Mouse (Mus musculus): ENCODE data around the gene Minar1.

Minar1 gene

GRCm38 (mm10) chr9:89623006-89623760, at the start of gene Minar1:
Gene Minar1 (minus strand): TSS chr9:89623125.
- DNase-seq: peak; percentile 45

- no peak for DNase-seq
Measured at GRCm38 (mm10) chr9:89669878-89670277, 47.0 kb upstream of the Minar1 start.

- DNase-seq: no peak
Measured at GRCm38 (mm10) chr9:89667306-89667942, 44.5 kb upstream of the Minar1 start.

- DNase-seq: no peak
Measured at GRCm38 (mm10) chr9:89650913-89651312, 28.0 kb upstream of the Minar1 start.

DNA sequence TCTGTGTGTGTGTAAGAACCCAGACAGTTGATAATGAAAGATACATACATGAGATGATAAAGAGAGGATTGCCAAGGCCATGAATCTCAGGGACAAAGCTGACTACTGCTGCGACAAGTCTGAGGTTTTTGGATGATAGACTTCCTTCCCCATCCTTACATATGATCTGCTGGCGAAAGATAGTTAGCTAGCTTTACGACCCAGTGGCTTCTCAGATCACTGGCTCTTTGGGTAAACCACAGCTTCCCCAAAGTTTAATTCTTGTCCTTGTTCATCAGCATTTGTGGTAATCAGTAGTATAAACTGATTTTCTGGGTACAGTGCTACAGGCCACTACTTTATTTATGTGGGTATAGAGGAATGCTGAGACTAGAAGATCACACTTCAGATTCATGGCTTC, 14.5 kb upstream of the Minar1 start:
- DNase-seq: no peak

DNA sequence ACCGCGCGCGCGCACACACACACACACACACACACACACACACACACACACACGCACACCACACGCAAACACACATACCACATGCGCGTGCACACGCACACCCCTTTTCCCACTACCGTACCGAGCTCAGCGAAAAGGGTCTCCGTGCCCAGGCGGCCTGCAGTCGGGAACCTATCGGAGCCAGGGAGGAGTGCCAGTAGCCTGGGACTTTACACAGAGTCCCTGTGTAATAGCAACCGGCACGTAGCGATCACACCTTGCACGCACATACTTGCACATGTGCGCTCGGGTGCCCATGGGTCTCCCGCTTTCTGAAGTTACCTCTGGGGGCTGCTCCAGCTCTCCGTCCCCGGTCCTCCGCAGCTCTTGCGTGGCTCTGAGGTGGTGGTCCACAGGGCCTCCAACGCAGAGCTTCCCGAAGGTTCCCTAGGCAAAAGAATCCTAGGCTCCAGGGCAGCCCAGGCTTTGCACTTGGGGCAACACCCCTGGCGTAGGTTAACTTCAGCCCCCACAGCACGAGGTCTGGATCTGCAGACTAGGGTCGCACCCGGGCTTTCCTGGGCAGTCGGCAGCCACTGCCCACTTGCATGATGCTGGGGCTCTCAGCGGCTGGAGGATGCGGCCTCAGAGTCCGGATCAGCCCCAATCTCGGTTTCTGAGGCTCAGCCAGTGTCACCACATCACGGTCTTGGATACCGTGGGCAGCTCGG, 474 bp downstream of the Minar1 start:
- DNase-seq: no peak

DNA sequence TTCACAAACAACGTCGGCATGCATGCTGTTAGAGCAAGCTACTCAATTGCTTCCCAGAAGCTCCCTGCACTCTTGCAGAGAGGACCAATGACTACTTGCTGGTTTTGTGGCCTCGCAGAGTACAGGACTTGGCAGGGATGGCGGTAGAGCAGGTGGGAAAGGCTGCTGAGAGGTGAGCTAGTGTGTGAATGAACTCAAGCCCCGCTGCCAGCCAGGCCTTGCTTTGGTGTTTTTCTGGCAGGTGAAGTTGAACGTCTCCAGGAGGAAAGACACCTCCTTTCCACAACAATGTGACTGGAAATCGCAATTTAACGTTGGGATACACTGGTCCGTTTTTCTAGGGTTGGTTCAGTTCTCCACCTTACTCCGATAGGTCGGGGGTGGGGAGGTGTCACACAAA, 1.2 kb downstream of the Minar1 start:
- DNase-seq: peak; percentile 80

DNA sequence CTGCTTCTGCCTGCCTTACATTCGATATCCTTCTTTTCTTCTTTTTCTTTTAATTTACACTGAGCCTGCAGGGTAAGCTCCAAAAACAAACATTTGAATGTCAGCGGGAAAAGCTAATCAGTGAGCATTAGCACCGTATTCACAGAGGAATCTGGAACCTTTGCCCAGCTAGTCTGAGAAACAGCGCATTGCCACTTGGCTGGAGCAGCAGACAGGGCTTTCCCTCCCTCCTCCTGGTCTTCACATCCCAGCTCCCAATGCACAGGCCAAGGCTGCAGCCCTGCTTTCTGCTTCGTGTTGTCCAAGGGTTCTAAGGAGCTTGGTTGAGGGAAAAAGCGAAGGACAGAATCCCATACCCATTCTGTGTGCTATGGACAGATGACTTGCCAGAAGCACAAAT, 2.6 kb downstream of the Minar1 start:
- DNase-seq: no peak

DNA sequence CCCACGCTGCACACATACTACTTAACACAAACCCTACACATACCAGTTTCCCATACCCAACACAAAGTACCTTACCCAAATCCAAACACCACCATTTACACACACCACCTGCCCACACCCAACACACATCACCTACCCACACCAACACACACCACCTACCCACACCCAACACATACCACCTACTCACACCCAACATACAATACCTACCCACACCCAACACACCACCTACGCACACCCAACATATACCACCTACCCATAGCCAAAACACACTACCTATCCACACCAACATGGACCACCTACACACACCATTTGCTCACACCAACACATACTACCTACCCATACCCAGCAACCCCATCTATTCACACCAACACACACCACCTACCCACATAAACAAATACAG, 6.0 kb downstream of the Minar1 start:
- DNase-seq: no peak

DNA sequence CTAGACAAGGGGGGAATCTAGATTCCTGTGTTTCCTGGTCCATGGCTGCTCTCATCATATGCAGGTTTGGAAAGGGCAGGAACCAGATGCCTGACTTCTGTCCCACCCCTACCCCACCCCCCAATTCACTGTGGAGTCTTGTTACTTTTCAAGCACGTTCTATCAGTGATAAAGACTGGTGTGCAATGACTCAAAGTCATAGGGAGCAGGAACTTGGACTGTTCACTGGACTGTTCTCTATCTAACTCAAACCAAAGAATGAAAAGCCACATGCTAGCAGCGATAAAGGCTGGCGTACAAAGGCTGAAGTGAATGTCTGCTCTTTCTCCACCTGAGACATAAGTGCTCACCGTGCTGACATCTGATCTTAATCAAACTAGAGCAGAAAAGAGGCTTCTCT, 12.3 kb downstream of the Minar1 start:
- no peak for DNase-seq

- no peak for DNase-seq
Measured at GRCm38 (mm10) chr9:89607321-89607720, 15.6 kb downstream of the Minar1 start.

DNA sequence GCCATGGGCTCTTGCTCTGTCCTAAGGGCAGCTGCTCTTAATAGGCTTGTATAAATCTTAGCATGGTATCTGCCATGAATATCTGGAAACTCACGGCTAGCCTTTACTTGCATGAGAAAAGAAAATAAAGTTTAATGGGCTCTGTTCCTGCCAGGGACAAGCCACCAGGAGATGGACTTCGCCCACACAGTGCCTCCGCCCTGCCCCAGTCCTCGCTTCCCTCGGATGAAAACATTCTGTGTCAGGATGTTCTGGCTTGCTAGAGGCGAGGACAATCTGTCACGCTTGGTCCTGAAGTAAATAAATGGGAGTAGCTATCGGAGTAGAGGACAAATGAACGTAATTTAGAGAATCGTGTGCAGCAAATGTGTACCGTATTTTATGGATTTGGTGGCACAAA, 16.7 kb downstream of the Minar1 start:
- DNase-seq: peak; percentile 61

- peak; percentile 72 for DNase-seq
Measured at GRCm38 (mm10) chr9:89601891-89602290, 21.0 kb downstream of the Minar1 start.

DNA sequence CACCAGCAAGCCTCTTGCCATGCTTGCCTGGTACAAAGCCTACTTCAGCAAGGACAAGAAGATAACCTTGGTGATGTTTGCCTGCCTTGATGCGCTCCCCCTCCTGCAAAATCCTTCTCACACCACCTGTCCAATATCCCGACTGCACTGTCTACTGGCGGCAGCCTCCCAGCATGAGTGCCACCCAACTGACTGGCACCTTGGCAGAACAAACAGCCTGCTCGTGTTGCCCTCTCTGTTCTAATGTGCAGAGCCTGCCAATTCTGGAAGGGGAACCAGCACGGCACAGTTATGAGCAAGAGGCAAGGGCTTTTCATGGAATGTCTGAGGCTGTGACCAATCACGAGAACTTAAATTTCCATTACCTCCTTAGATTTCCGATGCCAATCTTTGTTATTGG, 22.2 kb downstream of the Minar1 start:
- DNase-seq: peak; percentile 84

GRCm38 (mm10) chr9:89597071-89597470, 25.9 kb downstream of the Minar1 start:
- no peak for DNase-seq

- no peak for DNase-seq
Measured at GRCm38 (mm10) chr9:89596392-89596791, 26.5 kb downstream of the Minar1 start.

DNA sequence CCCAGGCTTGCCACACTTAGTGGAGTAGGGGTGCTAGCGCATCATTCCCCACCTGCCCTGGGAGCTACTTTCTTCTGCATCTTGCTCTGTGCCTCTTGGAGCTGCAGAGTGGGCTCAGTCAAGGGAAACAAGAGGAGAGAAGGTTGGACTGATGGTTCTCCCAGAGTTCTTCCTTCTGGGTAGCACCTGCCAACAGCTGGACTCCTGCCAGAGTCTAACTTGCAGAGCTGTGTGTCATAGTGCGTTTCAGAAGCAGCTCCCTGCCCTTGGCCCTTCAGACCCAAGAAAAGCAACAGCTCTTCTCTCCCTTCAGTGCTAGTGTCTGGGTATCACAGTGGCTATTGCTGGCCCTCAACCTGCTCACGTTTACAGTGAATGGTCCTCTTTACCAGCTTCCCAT, 30.5 kb downstream of the Minar1 start:
- no peak for DNase-seq

- DNase-seq: no peak
Measured at GRCm38 (mm10) chr9:89578422-89578821, 44.5 kb downstream of the Minar1 start.

GRCm38 (mm10) chr9:89552663-89553062, 70.3 kb downstream of the Minar1 start:
- DNase-seq: no peak

Data from cerebellum, adult 9-10 months (tissue).